Mouse (Mus musculus): ENCODE measurements around the gene Folr1.

Folr1 gene

DNA sequence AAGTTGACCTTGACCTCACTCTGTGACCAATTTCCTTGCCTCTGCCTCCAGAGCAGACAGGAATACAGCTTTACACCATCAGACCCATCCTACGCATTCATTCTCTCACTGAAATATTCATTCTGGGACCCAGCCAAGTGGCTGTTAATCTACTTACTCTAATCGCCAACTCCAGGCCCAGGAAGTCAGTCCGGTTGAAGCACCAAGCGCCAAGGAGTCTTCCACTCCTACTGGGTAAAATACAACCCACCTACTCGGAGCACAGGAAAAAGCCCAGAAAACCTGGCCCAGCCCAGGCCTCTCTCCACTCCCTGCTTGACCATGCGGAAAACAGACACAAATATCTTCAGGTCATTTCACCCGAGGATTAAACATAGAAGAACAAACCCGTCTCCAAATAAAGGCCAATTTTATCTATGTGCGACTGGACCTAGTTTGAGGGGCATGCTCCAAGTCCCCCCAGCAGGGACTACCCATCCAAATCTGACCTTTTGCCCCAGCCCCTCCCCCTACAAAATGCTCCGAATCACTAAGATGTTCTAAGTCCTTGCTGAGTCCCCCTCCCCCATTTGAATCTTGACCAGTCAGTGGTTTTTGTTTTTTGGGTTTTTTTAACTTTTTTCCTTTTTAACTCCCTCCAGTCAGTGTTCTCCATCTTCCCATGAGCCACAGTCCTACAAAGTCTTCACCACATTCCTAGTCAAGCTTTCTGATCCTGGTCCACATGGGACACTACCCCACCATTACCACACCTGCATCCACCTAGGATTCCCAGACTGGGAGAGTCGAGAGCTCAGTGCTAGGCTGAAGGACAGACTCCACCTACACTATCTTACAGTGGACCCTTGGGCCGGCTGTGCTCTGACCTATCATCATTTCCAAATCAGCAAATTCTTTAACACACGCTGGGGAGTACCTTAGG is 2.1 kb downstream of the Folr1 start:
- peak; percentile 71 to 76 for DNase-seq

DNA sequence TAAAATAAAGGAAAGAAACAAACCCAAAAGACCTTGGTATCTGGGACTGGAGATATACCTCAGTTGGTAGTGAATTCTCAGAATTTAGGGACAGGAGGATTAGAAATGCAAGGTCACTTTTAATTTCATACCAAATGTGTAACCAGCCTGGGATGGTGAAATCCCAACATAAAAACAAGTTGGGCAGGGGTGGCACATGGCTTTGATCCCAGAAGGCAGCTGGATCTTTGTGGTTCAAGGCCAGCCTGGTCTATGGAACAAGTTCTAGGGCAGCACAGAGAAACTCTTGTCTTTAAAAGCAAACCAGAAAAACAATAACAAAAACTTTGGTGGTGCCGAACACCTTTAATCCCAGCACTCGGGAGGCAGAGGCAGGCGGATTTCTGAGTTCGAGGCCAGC is 3.1 kb downstream of the Folr1 start:
- DNase-seq: no peak

DNA sequence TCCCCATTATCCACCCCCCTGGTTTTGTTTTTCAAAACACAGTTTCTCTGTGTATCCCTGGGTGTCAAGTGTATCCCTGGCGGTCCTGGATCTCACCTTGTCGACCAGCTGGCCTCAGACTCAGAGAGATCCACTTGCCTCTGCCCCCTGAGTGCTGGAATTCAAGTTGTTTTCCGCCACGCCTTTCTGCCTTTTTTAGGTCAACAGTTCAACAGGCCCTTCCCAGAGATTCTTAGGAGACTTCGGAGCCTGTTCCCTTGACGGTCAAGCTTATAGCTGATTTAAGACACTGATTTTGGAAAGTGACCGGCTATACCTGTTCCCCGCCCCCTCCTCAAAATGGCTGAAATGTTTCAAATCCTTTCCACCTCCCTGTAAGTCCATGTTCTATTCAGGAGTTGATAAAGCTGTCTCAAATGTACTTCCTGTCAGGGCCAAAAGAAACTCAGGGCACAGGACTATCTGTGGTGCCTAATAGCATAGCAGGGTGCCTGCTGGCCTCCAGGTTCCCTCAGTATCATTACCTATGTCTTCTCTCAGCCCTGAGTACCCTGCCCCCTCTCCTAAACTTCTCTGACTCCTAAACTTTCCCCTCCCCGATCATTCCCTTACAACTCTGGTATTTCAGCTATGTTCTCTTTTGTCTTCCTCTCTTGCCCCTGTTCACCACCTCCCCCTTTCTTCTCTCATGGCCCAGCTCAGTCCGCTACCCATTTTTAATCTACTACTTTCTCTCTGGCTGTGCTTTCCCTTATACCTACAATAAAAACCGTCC is 3.9 kb downstream of the Folr1 start:
- DNase-seq: peak in 1 of 2 experiments; percentile 30

DNA sequence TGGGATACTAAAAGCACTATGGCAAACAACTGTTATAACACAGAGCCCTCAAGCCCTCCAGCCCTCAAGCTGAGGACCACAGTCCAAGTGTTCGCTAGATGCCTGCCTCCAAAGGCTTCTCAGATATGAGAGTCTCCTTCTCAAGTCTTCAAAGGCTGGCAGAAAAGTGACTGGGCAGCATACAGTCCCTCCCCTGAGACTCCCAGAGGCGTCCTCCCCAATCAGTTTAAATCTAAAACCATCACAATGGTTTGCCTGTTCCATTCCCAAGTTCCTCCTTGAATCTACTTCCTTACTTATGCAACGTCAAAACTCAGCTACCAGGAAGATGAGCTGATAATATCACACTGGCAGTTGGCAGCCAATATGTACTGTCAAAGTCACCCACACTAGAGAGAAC is 7.2 kb downstream of the Folr1 start, which contains the start of gene Anapc15:
TSS of gene Anapc15 (plus strand) at position 301 of the 400 bp plus-strand sequence.
- no peak for DNase-seq

GRCm38 (mm10) chr7:101862291-101862690 is 8.3 kb downstream of the Folr1 start:
- DNase-seq: no peak

DNA sequence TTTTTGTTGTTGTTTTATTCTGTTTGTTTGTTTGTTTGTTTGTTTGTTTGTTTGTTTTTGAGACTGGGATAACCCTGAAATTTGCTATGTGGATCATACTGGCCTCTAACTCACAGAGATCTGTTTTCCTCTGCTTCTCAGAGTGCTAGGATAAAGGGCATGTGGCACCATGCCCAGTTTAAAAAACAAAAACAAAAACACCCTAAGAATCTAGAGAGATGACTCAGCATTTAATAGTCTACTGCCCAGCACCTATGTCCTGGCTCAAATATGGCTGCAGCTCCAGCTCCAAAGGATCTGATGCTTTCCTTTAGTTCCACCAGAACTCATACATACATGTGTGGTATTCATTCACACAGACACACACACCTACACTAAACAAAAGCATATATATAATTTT is 9.6 kb downstream of the Folr1 start:
- DNase-seq: peak; percentile 56 to 76

GRCm38 (mm10) chr7:101858362-101858761 is 12.2 kb downstream of the Folr1 start:
- DNase-seq: no peak

DNA sequence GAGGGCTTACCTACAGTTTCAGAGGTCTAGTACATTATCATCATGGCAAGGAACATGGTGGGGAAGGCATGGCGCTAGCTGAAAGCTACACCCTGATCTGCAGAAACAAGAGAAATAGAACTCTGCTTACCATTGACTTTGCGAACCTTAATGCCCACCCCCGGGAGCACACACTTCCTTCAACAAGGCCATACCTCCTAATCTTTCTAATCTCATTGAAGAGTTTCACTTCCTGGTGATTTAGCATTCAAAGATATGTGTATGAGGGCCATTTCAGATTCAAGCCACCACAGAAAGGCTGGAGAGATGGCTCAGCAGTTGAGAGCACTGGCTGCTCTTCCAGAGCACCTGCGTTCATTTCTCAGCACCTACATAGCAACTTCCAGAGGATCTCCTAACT is 13.5 kb downstream of the Folr1 start, which contains the start of gene Folr2:
TSS of gene Folr2 (minus strand) at position 101 of the 400 bp plus-strand sequence.
- DNase-seq: no peak

DNA sequence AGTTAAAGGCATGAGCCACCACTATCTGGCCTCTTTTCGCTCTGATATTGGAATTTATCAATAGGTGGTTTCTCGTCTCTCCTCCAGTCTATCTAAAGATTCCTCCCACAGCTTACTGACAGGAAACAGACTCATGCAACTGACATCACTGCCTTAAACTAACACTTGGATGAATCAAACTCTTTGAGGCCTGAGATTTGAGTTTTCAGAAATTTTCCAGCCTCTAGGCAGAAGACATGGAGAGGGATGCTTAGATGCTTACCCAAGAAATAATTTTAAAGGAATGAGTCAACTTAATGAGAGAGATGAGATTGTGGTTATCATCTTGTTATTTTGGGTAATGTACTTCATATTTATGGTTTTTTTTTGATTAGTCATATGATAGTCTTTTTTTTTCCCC is 16.8 kb downstream of the Folr1 start:
- DNase-seq: no peak

GRCm38 (mm10) chr7:101852846-101853245 is 17.7 kb downstream of the Folr1 start:
- peak; percentile 23 to 31 for DNase-seq

- no peak for DNase-seq
Observed at GRCm38 (mm10) chr7:101851689-101852088, 18.9 kb downstream of the Folr1 start.

- DNase-seq: no peak
Observed at GRCm38 (mm10) chr7:101847934-101848333, 22.7 kb downstream of the Folr1 start.

DNA sequence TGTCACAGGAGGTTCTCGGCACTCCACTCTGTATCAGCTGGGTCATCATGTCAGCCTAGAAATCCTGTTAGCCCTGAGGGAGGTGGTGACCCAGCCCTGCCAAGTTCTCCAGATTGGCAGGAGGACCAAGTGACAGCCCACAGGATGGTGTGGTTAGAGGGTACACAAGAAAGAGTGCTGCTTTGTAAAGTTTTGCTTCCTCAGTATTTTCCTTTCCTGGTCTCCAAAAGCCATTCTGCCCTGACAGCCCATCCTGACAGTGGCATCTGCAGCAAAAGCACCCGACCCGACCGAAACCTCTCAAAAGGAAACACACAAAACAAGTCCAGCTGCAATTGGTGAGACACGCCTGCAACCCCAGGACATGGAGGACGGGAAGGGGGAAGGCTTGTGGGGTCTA is 26.4 kb downstream of the Folr1 start:
- DNase-seq: no peak

- peak; percentile 98 for DNase-seq
Observed at GRCm38 (mm10) chr7:101837606-101838471, 32.7 kb downstream of the Folr1 start, which contains the start of gene Inppl1. Gene Inppl1, minus strand, starts transcription at chr7:101838229.

DNA sequence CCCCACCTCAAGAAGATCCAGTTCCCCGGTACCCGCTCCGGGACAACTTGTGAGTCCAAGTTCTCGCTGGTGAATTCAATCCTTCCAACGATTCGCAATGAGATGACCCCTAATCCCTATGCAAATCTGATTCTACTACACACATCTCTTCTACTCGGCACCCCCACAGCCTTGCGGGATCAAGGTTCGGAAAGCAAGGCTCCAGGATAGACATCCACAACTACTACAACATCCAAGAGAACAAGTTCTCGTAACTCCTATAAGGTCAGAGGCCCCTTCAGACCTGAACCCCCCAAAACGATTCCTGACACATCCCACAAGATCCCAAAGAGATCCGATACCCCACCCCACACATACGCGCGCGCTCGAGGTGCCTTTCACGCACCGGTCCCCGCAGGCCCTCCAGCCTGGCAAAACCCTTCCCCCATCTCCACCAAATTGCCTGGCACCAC is 33.4 kb downstream of the Folr1 start:
- peak; percentile 28 to 46 for DNase-seq

DNA sequence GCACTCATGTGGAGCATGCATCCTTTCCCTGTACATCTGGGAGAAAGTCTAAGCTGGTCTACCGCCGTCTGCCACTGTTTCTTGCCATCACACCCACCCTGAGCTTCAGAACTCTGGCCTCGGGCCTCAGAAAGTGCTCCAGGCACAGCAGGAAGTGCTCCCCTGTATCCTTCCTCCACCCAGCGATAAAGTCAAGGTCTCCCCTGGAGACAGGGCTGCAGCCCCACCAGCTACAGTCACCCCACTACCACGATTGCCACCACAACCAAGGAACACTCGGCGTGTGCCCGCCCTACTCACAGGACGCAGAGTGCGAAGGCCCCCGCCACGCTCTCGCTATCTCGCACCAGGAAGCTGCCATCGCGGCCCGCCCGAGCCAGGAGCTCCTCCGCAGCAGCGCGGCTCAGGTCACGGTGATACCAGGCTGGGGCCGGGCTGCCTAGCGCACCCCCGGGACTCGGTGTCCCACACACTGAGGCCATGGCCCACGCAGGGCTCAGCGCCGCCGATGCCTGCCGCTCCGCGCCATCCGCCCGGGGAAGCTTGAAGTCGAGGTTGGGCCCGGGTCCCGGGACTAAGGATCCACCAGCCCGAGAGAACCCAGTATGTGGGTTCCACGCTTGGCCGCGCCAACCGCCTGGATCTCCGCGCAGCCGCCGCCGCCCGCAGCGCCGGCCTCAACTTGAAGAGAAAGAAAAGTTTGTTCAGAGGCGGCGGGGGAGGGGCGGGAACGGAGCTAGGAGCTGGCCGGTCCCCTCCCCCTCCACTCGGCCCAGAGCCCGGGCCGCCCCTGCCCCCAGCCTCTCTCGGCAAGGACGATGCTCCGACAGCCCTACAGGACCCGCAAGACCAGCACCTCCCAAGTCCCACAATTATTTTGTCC is 34.1 kb downstream of the Folr1 start:
- peak; percentile 43 to 63 for DNase-seq

- DNase-seq: no peak
Observed at GRCm38 (mm10) chr7:101835457-101836109, 35.0 kb downstream of the Folr1 start.

GRCm38 (mm10) chr7:101834903-101835302 is 35.7 kb downstream of the Folr1 start:
- no peak for DNase-seq

DNA sequence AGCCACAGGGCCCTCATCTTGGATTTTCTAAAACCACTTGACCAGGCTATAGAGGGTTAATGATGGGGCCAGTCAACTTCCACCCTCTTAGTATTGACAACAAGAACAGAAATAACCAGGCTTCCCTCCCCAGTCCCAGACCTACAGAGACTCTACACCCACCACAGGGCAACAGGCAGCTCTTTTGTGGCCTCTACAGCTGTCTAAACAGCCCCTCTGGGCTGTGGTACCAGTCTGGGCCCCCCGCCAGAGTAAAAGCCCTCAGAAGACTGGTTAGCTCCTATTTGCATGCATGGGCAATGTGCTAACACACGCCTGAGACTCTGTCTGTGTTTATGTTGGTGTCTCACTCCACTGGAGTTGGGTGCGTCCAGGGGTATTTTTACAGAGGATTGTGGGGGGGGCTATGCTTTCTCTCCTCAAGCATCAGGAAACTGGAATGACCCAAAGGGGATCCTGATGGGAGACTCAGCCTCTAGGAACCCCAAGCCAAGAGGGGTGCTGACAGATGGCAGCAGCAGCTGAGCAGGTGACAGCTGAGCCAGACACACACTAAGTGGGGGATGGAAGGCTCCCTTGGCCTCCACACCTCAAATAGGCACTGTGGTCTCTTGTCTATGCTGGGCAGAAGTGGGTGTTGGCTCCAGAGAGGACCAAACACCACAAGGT is 36.5 kb downstream of the Folr1 start:
- DNase-seq: no peak

- DNase-seq: no peak
Observed at GRCm38 (mm10) chr7:101833352-101833751, 37.2 kb downstream of the Folr1 start.
